Mouse (Mus musculus) gastrocnemius, adult 2 months (tissue): ENCODE results near the gene Tspan14. TPM values are rescaled to one million over a fixed set of nuclear protein-coding genes. Genes with fewer than 3 reads are reported as not detected.
A peak's percentile ranks its signal among the peaks of the same experiment; 100 is the strongest.

Experiments
- DNase-seq: peaks from one replicate; pipeline ENCODE4 v3.0.0; 2022
- H3K27ac ChIP-seq: fragments of 200-600 bp; 2 replicates; pipeline ENCODE4 v1.8.1; 2022; ENCODE audit warnings: mild to moderate bottlenecking
- H3K4me3 ChIP-seq: fragments of 200-600 bp; 2 replicates; pipeline ENCODE4 v1.8.1; 2022; ENCODE audit warnings: mild to moderate bottlenecking, moderate library complexity
- CTCF ChIP-seq: fragments of 200-600 bp; IDR thresholded peaks from 2 replicates; pipeline ENCODE4 v1.8.1; 2022; ENCODE audit warnings: antibody characterized with exemption, mild to moderate bottlenecking, moderate library complexity
- intact Hi-C: fragments of 180-260 bp; cut with DNase I; formaldehyde crosslinking; loops from one replicate; pipeline ENCODE4 v1.15.1; 2025
- total RNA-seq, 2 experiments: library from RNA; stranded (reverse); gene quantifications; 2 replicates each; pipeline ENCODE4 v1.2.3; 2021

Tspan14 gene
- total RNA-seq, 2 experiments from 2014 or later = 11.0 to 16.8 TPM

GRCm38 (mm10) chr14:41000801-41001200 lies 34.2 kb upstream of the Tspan14 start:
- no peak overlapping the region for H3K27ac ChIP-seq
- intact Hi-C loops = no loop called here
- DNase-seq = no peak
- no peak for TF ChIP-seq CTCF
- no peak overlapping the region for H3K4me3 ChIP-seq

GRCm38 (mm10) chr14:40999904-41000645 lies 33.5 kb upstream of the Tspan14 start:
- intact Hi-C loops = no loop called here
- Histone ChIP-seq H3K27ac (no peak overlapping the region), H3K4me3 (no peak overlapping the region)
- DNase-seq = no peak
- no peak for TF ChIP-seq CTCF

- no peak for DNase-seq
- Histone ChIP-seq H3K27ac (no peak overlapping the region), H3K4me3 (no peak overlapping the region)
- intact Hi-C loops = no loop called here
- no peak for TF ChIP-seq CTCF
Measured at GRCm38 (mm10) chr14:40996171-40996570, 29.6 kb upstream of the Tspan14 start.

- TF ChIP-seq CTCF = no peak
- no peak for DNase-seq
- intact Hi-C loops = no loop called here
- H3K4me3 ChIP-seq = no peak overlapping the region
- no peak overlapping the region for H3K27ac ChIP-seq
Measured at GRCm38 (mm10) chr14:40992464-40992863, 25.9 kb upstream of the Tspan14 start.

GRCm38 (mm10) chr14:40988780-40989179 lies 22.2 kb upstream of the Tspan14 start:
- DNase-seq = no peak
- no peak overlapping the region for H3K4me3 ChIP-seq
- intact Hi-C loops = no loop called here
- H3K27ac ChIP-seq = no peak overlapping the region
- TF ChIP-seq CTCF = no peak

- intact Hi-C loops = no loop called here
- no peak for TF ChIP-seq CTCF
- Histone ChIP-seq H3K4me3 (no peak overlapping the region), H3K27ac (no peak overlapping the region)
- no peak for DNase-seq
Measured at GRCm38 (mm10) chr14:40987184-40987583, 20.6 kb upstream of the Tspan14 start.

GRCm38 (mm10) chr14:40985635-40986034 lies 19.0 kb upstream of the Tspan14 start:
- intact Hi-C loops = no loop called here
- DNase-seq = no peak
- Histone ChIP-seq H3K27ac (no peak overlapping the region), H3K4me3 (no peak overlapping the region)
- no peak for TF ChIP-seq CTCF

- intact Hi-C loops = loop anchor here (1.0 kb wide), 1 partner anchor 54 kb away; no protein-coding TSS in a partner anchor
- DNase-seq = no peak
- Histone ChIP-seq H3K27ac (no peak overlapping the region), H3K4me3 (no peak overlapping the region)
- TF ChIP-seq CTCF = no peak
Measured at GRCm38 (mm10) chr14:40979723-40980122, 13.1 kb upstream of the Tspan14 start.

- Histone ChIP-seq H3K4me3 (no peak overlapping the region), H3K27ac (no peak overlapping the region)
- DNase-seq = peak; percentile 56
- peak; percentile 77 for TF ChIP-seq CTCF
- intact Hi-C loops = loop anchor here (1.0 kb wide), 1 partner anchor 54 kb away; no protein-coding TSS in a partner anchor
Measured at GRCm38 (mm10) chr14:40979002-40979401, 12.4 kb upstream of the Tspan14 start.

- H3K27ac ChIP-seq = no peak overlapping the region
- peak; percentile 69 for DNase-seq
- intact Hi-C loops = loop anchor here (1.0 kb wide), 1 partner anchor 58 kb away; no protein-coding TSS in a partner anchor
- peak; percentile 67 for TF ChIP-seq CTCF
- no peak overlapping the region for H3K4me3 ChIP-seq
Measured at GRCm38 (mm10) chr14:40975127-40975721, 8.6 kb upstream of the Tspan14 start.

- intact Hi-C loops = no loop called here
- peak overlapping the region; percentile 99 for H3K4me3 ChIP-seq
Measured at GRCm38 (mm10) chr14:40968051-40968450, 1.4 kb upstream of the Tspan14 start.

GRCm38 (mm10) chr14:40967598-40967900 lies 942 bp upstream of the Tspan14 start:
- no peak for DNase-seq
- peak overlapping the region; percentile 93 for H3K27ac ChIP-seq
- peak overlapping the region; percentile 99 for H3K4me3 ChIP-seq
- no peak for TF ChIP-seq CTCF
- intact Hi-C loops = no loop called here

More at GRCm38 (mm10) chr14:40968051-40968450, 1.4 kb upstream of the Tspan14 start:
- no peak for TF ChIP-seq CTCF
- peak overlapping the region; percentile 93 for H3K27ac ChIP-seq
- no peak for DNase-seq

GRCm38 (mm10) chr14:40966862-40967597 lies 423 bp upstream of the Tspan14 start:
- intact Hi-C loops = no loop called here
- no peak for TF ChIP-seq CTCF
- Histone ChIP-seq H3K27ac (peak overlapping the region; percentile 98), H3K4me3 (peak overlapping the region; percentile 99)
- DNase-seq = peak; percentile 98
